Mouse (Mus musculus) urinary bladder, postnatal 36 days (tissue): ENCODE measurements around the gene Axdnd1.

Experiments used
- DNase-seq, 2 experiments: peaks; one replicate each; pipeline ENCODE4 v3.0.0; 2022; ENCODE audit warnings: low spot score in 2 of 2, mixed read lengths in 1 of 2

Gene Axdnd1

GRCm38 (mm10) chr1:156420671-156421297 lies at the start of gene Axdnd1:
Axdnd1 (minus strand) TSS chr1:156421159.
- peak; percentile 76 to 84 for DNase-seq

- DNase-seq = peak; percentile 16 to 35
Measured at GRCm38 (mm10) chr1:156470557-156470956, 49.6 kb upstream of the Axdnd1 start.

GRCm38 (mm10) chr1:156468576-156468975 lies 47.6 kb upstream of the Axdnd1 start:
- no peak for DNase-seq

- DNase-seq = no peak
Measured at GRCm38 (mm10) chr1:156467655-156468255, 46.8 kb upstream of the Axdnd1 start.

GRCm38 (mm10) chr1:156464963-156465362 lies 44.0 kb upstream of the Axdnd1 start:
- DNase-seq = no peak

- DNase-seq = peak in 1 of 2 experiments; percentile 23
Measured at GRCm38 (mm10) chr1:156463981-156464853, 43.3 kb upstream of the Axdnd1 start.

- DNase-seq = no peak
Measured at GRCm38 (mm10) chr1:156462273-156462991, 41.5 kb upstream of the Axdnd1 start.

- no peak for DNase-seq
Measured at GRCm38 (mm10) chr1:156461036-156461435, 40.1 kb upstream of the Axdnd1 start.

GRCm38 (mm10) chr1:156460216-156460615 lies 39.3 kb upstream of the Axdnd1 start:
- no peak for DNase-seq

- DNase-seq = no peak
Measured at GRCm38 (mm10) chr1:156459690-156460089, 38.7 kb upstream of the Axdnd1 start.

- DNase-seq = no peak
Measured at GRCm38 (mm10) chr1:156458391-156459060, 37.6 kb upstream of the Axdnd1 start.

GRCm38 (mm10) chr1:156455005-156455758 lies 34.2 kb upstream of the Axdnd1 start:
- DNase-seq = no peak

- DNase-seq = no peak
Measured at GRCm38 (mm10) chr1:156454384-156454783, 33.4 kb upstream of the Axdnd1 start.

- no peak for DNase-seq
Measured at GRCm38 (mm10) chr1:156453876-156454275, 32.9 kb upstream of the Axdnd1 start.

GRCm38 (mm10) chr1:156450478-156450877 lies 29.5 kb upstream of the Axdnd1 start:
- no peak for DNase-seq

- no peak for DNase-seq
Measured at GRCm38 (mm10) chr1:156449691-156450090, 28.7 kb upstream of the Axdnd1 start.

GRCm38 (mm10) chr1:156449089-156449488 lies 28.1 kb upstream of the Axdnd1 start:
- no peak for DNase-seq

GRCm38 (mm10) chr1:156445049-156445448 lies 24.1 kb upstream of the Axdnd1 start:
- no peak for DNase-seq

GRCm38 (mm10) chr1:156442776-156443175 lies 21.8 kb upstream of the Axdnd1 start:
- DNase-seq = no peak

GRCm38 (mm10) chr1:156442266-156442665 lies 21.3 kb upstream of the Axdnd1 start:
- DNase-seq = no peak

- no peak for DNase-seq
Measured at GRCm38 (mm10) chr1:156437726-156438125, 16.8 kb upstream of the Axdnd1 start.
